Mouse (Mus musculus) neural tube, embryonic 12.5 days (tissue): ENCODE measurements around the gene Uqcrq. TPM values are rescaled to one million over a fixed set of nuclear protein-coding genes. Genes with fewer than 3 reads are reported as not detected.
A peak's percentile ranks its signal among the peaks of the same experiment; 100 is the strongest.

ENCODE experiments used
- ATAC-seq: fragments of 200-750 bp; cut with Nextera tagmentation; 2 replicates; pipeline ENCODE4 v1.8.0; 2017; ENCODE audit warnings: low read depth, mild to moderate bottlenecking, moderate TSS enrichment, moderate library complexity; ENCODE audit not compliant: low FRiP score
- H3K27ac ChIP-seq: fragments of 300-500 bp; sonication (generic); 2 replicates; pipeline ENCODE4 v1.5.1; 2016
- H3K27me3 ChIP-seq: fragments of 300-500 bp; sonication (generic); replicated peaks from 2 replicates; pipeline ENCODE4 v1.6.1; 2016; ENCODE audit warnings: mild to moderate bottlenecking
- H3K36me3 ChIP-seq: fragments of 300-500 bp; sonication (generic); 2 replicates; pipeline ENCODE4 v1.6.1; 2016; ENCODE audit warnings: mild to moderate bottlenecking
- H3K4me1 ChIP-seq: fragments of 300-500 bp; sonication (generic); 2 replicates; pipeline ENCODE4 v1.6.1; 2016
- H3K4me2 ChIP-seq: fragments of 300-500 bp; sonication (generic); replicated peaks from 2 replicates; pipeline ENCODE4 v1.6.1; 2016; ENCODE audit warnings: mild to moderate bottlenecking
- H3K4me3 ChIP-seq: fragments of 300-500 bp; sonication (generic); 2 replicates; pipeline ENCODE4 v1.5.1; 2016
- H3K9ac ChIP-seq: fragments of 300-500 bp; sonication (generic); 2 replicates; pipeline ENCODE4 v1.6.1; 2016; ENCODE audit warnings: mild to moderate bottlenecking
- H3K9me3 ChIP-seq: fragments of 300-500 bp; sonication (generic); 2 replicates; pipeline ENCODE4 v1.6.1; 2016; ENCODE audit warnings: mild to moderate bottlenecking
- WGBS: fragments of 180-500 bp; shearing (Covaris S2); methylation state at CpG from one replicate; pipeline ENCODE4 v1.1.7; 2016; 5-methylcytosine and 5-hydroxymethylcytosine counted together
- polyA plus RNA-seq: library from polyadenylated mRNA; unstranded; fragments of >200 nt; fragmentation: Nextera tagmentation; extraction: Ambion mirVana; gene quantifications from 2 replicates; pipeline ENCODE4 v1.2.1, GENCODE M21; 2016

The Uqcrq gene
- polyA plus RNA-seq, 1 experiment from 2014 or later, result 607 TPM

GRCm38 (mm10) chr11:53447996-53448395, 17.4 kb upstream of the Uqcrq start:
- Histone ChIP-seq H3K9ac (no peak overlapping the region), H3K4me2 (no peak overlapping the region), H3K4me1 (no peaks in the 10 kb centered on the region), H3K4me3 (no peak overlapping the region), H3K27ac (no peak overlapping the region), H3K9me3 (no peaks in the 10 kb centered on the region), H3K36me3 (no peaks in the 10 kb centered on the region), H3K27me3 (no peaks in the 10 kb centered on the region)
- ATAC-seq, result no peak
- 86% methylated on average over 8 of the region's 8 CpGs for WGBS

GRCm38 (mm10) chr11:53446183-53446582, 15.6 kb upstream of the Uqcrq start:
- Histone ChIP-seq H3K36me3 (no peaks in the 10 kb centered on the region), H3K4me2 (no peak overlapping the region), H3K27me3 (no peaks in the 10 kb centered on the region), H3K9ac (no peak overlapping the region), H3K4me3 (no peak overlapping the region), H3K9me3 (no peaks in the 10 kb centered on the region), H3K27ac (no peak overlapping the region), H3K4me1 (no peaks in the 10 kb centered on the region)
- no peak for ATAC-seq
- WGBS, result 91% methylated on average over 13 of the region's 13 CpGs

GRCm38 (mm10) chr11:53445562-53445961, 14.9 kb upstream of the Uqcrq start:
- Histone ChIP-seq H3K9ac (no peak overlapping the region), H3K4me3 (no peak overlapping the region), H3K9me3 (no peaks in the 10 kb centered on the region), H3K27ac (no peak overlapping the region), H3K4me2 (no peak overlapping the region), H3K36me3 (no peaks in the 10 kb centered on the region), H3K4me1 (no peaks in the 10 kb centered on the region), H3K27me3 (no peaks in the 10 kb centered on the region)
- WGBS, result 71% methylated on average over 13 of the region's 13 CpGs
- no peak for ATAC-seq

- Histone ChIP-seq H3K9me3 (no peaks in the 10 kb centered on the region), H3K36me3 (no peaks in the 10 kb centered on the region), H3K27me3 (no peaks in the 10 kb centered on the region), H3K9ac (no peak overlapping the region), H3K4me2 (no peak overlapping the region), H3K4me3 (no peak overlapping the region), H3K27ac (no peak overlapping the region), H3K4me1 (no peaks in the 10 kb centered on the region)
- ATAC-seq, result no peak
- WGBS, result 43% methylated on average over 6 of the region's 6 CpGs
These were observed 13.2 kb upstream of the Uqcrq start for GRCm38 (mm10) chr11:53443861-53444260.

- no peak for ATAC-seq
- H3K4me1 ChIP-seq, result no peaks in the 10 kb centered on the region
- no peak overlapping the region for H3K9ac ChIP-seq
- H3K36me3 ChIP-seq, result no peaks in the 10 kb centered on the region
- no peak overlapping the region for H3K4me3 ChIP-seq
- H3K27ac ChIP-seq, result no peak overlapping the region
- no peak overlapping the region for H3K4me2 ChIP-seq
- H3K9me3 ChIP-seq, result no peaks in the 10 kb centered on the region
- no peaks in the 10 kb centered on the region for H3K27me3 ChIP-seq
- WGBS, result 56% methylated on average over 12 of the region's 12 CpGs
These were observed 11.3 kb upstream of the Uqcrq start for GRCm38 (mm10) chr11:53441921-53442320.

GRCm38 (mm10) chr11:53436338-53436737, 5.7 kb upstream of the Uqcrq start:
- H3K4me1 ChIP-seq, result no peaks in the 10 kb centered on the region; the same call in 1 of the 2 replicates
- H3K4me3 ChIP-seq, result no peak overlapping the region
- no peak for ATAC-seq
- no peak overlapping the region for H3K4me2 ChIP-seq
- no peaks in the 10 kb centered on the region for H3K27me3 ChIP-seq
- H3K9ac ChIP-seq, result no peak overlapping the region
- H3K27ac ChIP-seq, result no peak overlapping the region
- WGBS, result 92% methylated on average over 6 of the region's 6 CpGs
- no peaks in the 10 kb centered on the region for H3K36me3 ChIP-seq
- no peaks in the 10 kb centered on the region for H3K9me3 ChIP-seq

GRCm38 (mm10) chr11:53435504-53435903, 4.9 kb upstream of the Uqcrq start:
- Histone ChIP-seq H3K36me3 (no peaks in the 10 kb centered on the region), H3K27ac (no peak overlapping the region), H3K27me3 (no peaks in the 10 kb centered on the region), H3K9me3 (no peaks in the 10 kb centered on the region), H3K4me1 (no peaks in the 10 kb centered on the region; the same call in 1 of the 2 replicates), H3K9ac (no peak overlapping the region), H3K4me2 (no peak overlapping the region), H3K4me3 (no peak overlapping the region)
- 85% methylated on average over 8 of the region's 8 CpGs for WGBS
- no peak for ATAC-seq

GRCm38 (mm10) chr11:53433057-53433456, 2.4 kb upstream of the Uqcrq start:
- 74% methylated on average over 6 of the region's 6 CpGs for WGBS
- ATAC-seq, result no peak
- Histone ChIP-seq H3K9me3 (no peaks in the 10 kb centered on the region), H3K9ac (no peak overlapping the region), H3K4me2 (no peak overlapping the region), H3K36me3 (peaks cover 10% of the 10 kb centered on the region), H3K27me3 (no peaks in the 10 kb centered on the region), H3K4me1 (peaks cover 8% of the 10 kb centered on the region), H3K4me3 (no peak overlapping the region), H3K27ac (no peak overlapping the region)

- H3K27me3 ChIP-seq, result no peaks in the 10 kb centered on the region
- H3K4me3 ChIP-seq, result peak overlapping the region; percentile 92
- peak overlapping the region; percentile 81 for H3K4me2 ChIP-seq
- 0 out of 2 replicates have a peak overlapping the region, but pooled peaks have one; percentile 40 for H3K9ac ChIP-seq
- H3K27ac ChIP-seq, result peak overlapping the region; percentile 32; the same call in 1 of the 2 replicates
- WGBS, result 13% methylated on average over 9 of the region's 9 CpGs
- ATAC-seq, result no peak; the same call in 1 of the 2 replicates
- H3K9me3 ChIP-seq, result no peaks in the 10 kb centered on the region
- peaks cover 15% of the 10 kb centered on the region for H3K36me3 ChIP-seq
- peaks cover 8% of the 10 kb centered on the region for H3K4me1 ChIP-seq
These were observed 871 bp upstream of the Uqcrq start for GRCm38 (mm10) chr11:53431347-53432056.

GRCm38 (mm10) chr11:53430300-53430669, 346 bp downstream of the Uqcrq start:
- WGBS, result under 1% methylated on average over 34 of the region's 34 CpGs
- Histone ChIP-seq H3K27ac (no peak overlapping the region), H3K4me1 (peaks cover 8% of the 10 kb centered on the region), H3K4me2 (peak overlapping the region; percentile 81), H3K27me3 (no peaks in the 10 kb centered on the region), H3K4me3 (peak overlapping the region; percentile 92), H3K9me3 (no peaks in the 10 kb centered on the region), H3K36me3 (peaks cover 15% of the 10 kb centered on the region), H3K9ac (peak overlapping the region; percentile 86)
- ATAC-seq, result no peak

- Histone ChIP-seq H3K4me3 (no peak overlapping the region), H3K9me3 (no peaks in the 10 kb centered on the region), H3K27me3 (no peaks in the 10 kb centered on the region), H3K36me3 (peaks cover 15% of the 10 kb centered on the region), H3K9ac (no peak overlapping the region), H3K4me1 (peaks cover 8% of the 10 kb centered on the region), H3K4me2 (peak overlapping the region; percentile 81), H3K27ac (no peak overlapping the region)
- no peak for ATAC-seq
These were observed 1.4 kb downstream of the Uqcrq start for GRCm38 (mm10) chr11:53429182-53429581.

- H3K4me1 ChIP-seq, result peaks cover 8% of the 10 kb centered on the region
- peaks cover 15% of the 10 kb centered on the region for H3K36me3 ChIP-seq
- ATAC-seq, result no peak
- H3K4me2 ChIP-seq, result no peak overlapping the region
- no peaks in the 10 kb centered on the region for H3K27me3 ChIP-seq
- no peak overlapping the region for H3K27ac ChIP-seq
- H3K9ac ChIP-seq, result no peak overlapping the region
- WGBS, result 97% methylated on average over 5 of the region's 5 CpGs
- H3K9me3 ChIP-seq, result no peaks in the 10 kb centered on the region
- no peak overlapping the region for H3K4me3 ChIP-seq
These were observed 1.9 kb downstream of the Uqcrq start for GRCm38 (mm10) chr11:53428716-53429057.
